Mouse (Mus musculus) B cell, adult 2 months (primary cell): ENCODE measurements at regions not wholly inside any gene's neighbourhood (a gene's known extent, or its start where the extent isn't known, plus 50 kb on each side); places are given as distances from the start of the nearest gene placed in this dataset.

Experiments used
- DNase-seq, 2 experiments: peaks; one replicate each; pipeline ENCODE4 v3.0.0; 2022

GRCm38 (mm10) chr13:42522553-42522952, 157.9 kb upstream of the Phactr1 start:
- DNase-seq: no peak

DNA sequence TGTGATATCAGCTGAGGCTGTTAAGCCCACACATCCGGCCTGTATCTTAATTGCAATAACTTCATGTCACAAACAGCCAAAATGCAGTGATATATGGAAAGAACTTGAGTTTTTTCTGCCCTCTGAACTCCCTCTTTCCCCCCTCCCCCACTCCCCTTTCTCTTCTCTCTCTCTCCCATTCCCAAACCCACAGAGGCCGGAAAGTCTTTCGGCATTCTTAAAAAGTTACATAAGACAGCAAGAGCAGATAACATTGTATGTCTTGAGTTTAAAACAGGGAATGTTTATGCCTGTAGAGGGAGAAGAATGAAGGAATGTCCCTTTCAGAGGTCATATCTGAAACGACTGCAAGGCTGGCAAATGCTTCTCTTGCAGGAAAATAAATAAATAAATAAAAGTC, 154.3 kb upstream of the Phactr1 start:
- DNase-seq: no peak

DNA sequence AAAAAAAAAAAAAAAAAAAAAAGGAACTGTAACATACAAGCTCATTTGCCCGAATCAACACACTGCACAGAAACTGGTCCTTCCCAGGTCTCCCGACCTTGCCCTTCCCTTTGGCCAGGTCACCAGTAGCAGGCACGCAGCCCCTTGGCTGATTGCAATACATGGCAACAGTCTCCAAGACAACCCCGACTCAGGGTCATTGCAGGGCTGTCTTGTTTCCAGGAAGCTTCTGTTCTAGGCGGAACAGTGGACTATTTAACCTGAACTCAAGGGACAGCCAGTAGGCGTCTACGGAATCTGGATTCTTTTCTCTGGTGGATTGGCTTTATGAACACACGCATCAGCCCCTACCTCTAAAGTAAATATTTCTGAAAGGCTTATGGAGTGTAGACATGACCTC, 153.5 kb upstream of the Phactr1 start:
- DNase-seq: no peak

DNA sequence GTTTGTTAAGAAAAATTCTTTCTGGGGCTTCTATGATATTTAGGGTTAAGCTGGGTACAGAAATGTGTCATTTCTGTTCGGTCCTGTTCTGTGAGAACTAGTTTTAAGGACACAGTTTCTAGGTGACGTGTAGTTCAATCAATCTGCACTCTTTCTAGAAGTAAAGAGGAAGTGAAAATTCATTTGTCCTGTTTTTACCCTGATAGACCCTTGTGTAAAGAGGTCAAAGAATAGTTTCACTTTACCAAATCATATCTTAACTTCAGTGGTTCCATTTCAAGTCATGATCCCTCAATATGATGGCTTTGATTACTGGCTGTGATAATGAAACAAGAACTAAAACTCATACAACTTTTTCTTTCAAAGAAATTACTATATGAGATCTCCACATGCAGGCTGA, 152.3 kb upstream of the Phactr1 start:
- no peak for DNase-seq

DNA sequence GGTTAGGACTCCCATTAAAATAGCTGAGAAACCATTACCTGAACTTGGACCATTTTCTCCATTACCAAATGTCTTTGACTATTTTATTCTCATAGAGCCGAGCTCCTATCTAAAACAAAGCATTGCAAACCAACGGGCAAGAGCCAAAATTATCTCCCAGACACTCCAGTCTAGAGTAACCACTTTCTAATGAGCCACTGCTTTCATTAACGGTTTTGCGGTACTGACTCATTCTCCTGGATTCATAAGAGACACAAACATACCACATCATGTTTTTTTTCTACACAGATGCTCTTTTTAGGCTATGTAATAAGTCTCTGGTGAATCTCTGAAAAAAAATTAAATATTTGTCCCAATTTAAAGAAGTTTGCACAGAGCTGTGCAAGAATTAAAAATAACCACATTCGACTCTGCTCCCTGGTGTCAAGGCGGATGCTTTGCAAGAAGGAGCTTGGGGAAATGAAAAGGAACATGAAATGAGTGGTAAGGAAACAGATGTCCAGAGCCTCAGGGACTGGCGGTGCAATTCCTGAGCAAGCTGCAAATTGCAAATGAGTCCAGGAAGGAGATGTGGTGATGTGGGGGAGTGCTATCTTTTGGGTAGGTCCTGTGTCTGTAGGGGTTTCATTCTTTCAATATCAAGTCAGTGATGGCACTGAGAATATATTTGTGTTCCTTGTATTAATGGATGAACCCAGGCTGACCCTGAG, 143.8 kb upstream of the Phactr1 start:
- DNase-seq: no peak

DNA sequence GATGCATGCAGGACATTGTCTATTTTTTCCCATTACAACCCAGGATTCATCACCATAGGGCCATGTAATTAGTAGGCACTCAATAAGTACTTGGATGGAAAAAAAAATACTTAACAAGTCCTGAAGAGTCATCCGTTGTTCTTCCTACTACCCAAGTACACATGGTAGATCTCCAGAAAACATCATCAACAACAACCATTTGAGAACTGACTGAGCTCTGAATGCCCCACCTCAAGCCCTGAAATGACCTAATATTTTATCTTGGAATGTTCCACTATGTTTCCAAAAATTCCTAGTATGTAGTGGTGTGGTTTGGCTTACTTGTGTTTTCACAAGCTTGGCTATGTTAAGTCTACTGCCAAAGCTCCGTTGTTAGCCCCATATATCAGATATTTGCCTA, 142.4 kb upstream of the Phactr1 start:
- DNase-seq: no peak

DNA sequence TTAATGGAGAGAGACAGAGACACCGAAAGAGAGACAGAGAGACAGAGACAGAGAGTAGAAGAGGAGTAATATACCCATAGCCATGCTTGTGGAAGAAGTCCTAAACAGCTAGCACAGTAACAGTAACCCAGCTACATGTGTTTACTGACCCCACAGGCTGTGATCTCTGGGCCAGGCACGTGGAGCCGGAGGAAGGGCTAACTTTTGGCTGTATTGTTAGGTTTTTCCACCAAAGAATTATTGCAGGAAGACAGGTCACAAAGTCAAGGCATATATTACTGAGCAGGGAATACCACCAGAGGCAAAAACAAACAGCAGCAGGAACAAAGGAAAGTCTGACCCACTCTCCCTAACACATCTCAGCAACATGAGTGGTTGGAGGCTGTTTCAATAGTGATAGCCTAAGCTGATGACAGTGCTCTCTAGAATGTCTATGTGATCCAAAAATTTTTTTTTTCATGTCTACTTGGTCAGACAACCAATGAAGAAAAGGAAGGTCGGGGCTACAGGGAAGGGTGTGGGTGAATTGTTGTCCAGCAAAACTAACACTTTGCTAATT, 135.8 kb upstream of the Phactr1 start:
- DNase-seq: no peak

DNA sequence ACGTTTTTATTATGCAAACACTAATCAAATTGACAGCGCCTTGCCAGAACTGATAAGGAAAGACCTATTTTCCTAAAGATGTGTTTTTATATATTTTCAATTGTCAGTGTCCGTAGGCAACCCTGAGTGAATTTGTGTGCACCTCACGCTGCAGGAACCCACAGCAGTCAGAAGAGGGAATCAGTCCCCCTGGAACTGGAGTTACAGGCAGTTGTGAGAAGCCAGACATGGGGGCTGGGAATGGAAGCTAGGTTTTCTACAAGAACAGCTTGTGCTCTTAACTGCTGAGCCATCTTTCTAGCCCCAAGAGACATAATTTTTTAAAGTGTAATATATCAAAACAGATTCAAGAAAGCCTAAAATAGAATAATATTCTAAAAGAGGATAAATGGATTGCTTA, 134.0 kb upstream of the Phactr1 start:
- no peak for DNase-seq

DNA sequence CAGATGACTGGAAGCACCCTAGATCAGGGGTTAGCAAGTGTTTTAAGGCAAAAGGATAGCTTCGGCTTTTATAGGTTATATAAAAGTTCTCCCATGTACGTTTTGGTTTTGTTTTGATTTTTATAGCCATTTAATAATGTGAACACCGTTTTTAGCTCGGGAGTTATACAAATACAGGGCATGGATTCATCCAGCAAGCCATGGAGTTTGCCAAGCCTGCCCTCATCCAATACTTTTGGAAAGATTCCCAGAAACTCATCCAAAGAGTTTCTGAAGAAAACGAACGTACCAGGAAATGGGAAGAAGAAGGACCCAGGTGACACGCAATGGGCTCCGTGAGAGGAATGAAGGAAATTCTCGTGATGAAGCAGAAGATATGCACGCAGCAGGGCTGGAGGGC, 133.6 kb upstream of the Phactr1 start:
- DNase-seq: no peak

DNA sequence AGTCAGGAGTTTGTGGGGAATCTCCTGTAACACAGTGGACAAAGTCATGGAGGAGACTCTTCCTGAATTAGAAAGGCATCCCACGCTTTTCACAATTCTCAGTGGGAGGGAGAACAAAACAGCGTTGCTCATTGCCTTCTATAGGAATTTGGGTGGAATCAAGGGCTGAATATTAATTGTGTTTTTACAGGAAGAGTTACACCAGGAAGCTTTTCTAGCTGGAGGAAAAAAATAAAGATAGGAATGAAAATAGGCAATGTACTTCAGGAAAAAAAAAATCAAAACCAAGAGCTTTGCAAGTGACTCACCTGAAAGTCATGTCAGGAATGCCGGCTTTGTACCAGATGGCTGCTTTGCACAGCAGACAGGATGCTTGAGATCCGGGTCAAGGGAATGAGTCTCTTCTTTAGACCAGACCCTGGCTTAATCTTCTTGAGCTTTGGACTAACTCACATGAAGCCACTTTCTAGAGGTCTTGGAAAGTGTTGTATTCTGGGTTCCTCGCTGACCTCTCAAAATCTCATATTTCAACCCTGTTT, 131.3 kb upstream of the Phactr1 start:
- DNase-seq: no peak

DNA sequence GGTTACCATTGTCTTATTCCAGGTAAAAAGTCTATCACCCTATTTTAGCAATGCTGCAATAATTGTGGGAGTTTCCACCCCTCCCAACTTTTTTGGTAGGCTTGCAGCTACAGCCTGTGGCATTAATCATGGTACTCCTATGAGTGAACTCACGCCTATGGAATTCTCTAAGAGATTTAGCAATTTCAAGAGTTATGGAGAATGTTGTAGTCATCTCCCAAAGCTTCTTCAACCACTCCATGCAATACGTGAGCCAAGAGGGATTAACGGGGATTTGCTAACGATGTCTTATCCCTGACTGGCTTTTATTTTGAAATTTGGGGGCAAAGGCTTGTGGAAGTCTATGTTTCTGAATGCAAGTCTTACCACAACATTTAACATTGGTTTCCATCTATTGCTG, 125.5 kb upstream of the Phactr1 start:
- DNase-seq: no peak

DNA sequence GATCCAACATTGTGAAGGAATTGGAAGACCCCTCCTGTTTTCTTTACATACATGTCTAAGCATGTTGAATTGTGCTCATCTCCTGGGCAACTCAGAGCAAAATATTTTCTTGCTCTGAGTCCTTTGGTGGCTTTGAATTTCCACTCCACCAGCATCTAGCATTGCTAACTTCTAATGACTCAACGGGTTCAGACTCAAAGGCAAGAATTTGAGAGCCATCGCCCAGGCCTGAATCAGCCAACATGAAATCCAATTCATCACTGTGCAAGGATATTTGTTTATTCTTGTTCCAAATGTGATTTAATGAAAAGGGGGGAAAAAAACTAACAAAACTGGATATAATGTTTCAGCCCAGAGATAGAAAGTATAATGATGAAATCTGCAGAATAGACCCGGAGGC, 121.9 kb upstream of the Phactr1 start:
- DNase-seq: no peak

DNA sequence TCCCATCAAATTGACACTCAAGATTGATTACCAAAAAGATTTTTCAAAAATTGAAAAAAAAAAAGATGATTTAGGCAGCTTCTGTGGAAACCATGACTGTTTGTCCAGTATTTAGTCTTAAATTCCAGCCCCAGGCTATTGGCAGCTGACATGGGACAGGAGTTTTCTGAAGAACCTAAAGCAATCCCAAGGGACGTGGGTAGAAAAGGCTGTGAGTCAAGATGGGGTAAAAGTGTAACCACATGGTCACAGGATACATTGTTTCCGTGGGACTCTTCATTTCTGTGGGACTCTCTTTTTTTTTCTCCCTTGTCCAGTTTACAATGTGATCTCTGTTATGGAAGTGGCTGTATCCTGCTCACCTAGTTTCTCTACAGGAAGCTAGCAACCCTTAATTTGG, 119.0 kb upstream of the Phactr1 start:
- no peak for DNase-seq

GRCm38 (mm10) chr13:42565291-42566058, 114.9 kb upstream of the Phactr1 start:
- DNase-seq: no peak

GRCm38 (mm10) chr13:42570600-42571348, 109.6 kb upstream of the Phactr1 start:
- DNase-seq: no peak

DNA sequence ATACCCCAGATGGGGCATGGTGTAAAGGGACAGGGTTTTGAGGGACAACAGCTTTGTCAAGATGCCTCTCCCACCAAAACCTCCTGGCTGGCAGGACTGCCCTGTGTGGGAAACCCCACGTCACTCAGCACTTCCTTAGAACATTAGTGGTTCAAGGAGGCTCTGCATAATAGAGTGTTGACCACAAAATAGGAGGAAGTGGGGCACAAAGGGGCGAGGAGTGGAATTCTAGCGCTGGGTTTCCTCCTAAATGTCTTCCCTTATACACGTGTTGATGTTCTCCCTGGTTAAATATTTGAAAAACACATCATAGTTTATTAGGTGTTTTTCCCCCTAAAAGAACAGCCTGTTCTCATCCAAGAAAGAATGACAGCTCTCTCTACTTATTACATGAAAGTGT, 106.2 kb upstream of the Phactr1 start:
- no peak for DNase-seq

GRCm38 (mm10) chr13:42575725-42576426, 104.5 kb upstream of the Phactr1 start:
- DNase-seq: peak; percentile 52 to 56

DNA sequence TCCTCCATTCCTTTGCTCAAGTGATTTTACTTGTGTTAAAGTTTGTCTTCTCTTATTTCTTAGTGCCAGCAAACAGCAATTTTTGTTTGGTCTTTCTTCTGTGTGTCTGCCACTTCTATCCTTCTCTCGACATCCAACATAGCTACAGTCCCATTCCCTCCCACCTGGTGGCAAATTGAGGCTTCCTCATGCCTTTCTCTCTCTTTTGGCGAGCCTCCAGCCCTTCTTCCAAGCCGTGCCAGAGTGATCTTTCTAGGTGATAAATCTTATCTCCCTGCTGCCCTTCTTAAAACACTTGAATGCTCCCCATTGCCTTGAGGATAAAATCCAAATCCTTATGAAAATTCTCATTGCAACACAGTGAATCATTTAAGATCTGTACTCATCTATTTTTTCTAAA, 101.0 kb upstream of the Phactr1 start:
- DNase-seq: no peak

GRCm38 (mm10) chr13:42589136-42589535, 91.3 kb upstream of the Phactr1 start:
- DNase-seq: peak in 1 of 2 experiments; percentile 3

DNA sequence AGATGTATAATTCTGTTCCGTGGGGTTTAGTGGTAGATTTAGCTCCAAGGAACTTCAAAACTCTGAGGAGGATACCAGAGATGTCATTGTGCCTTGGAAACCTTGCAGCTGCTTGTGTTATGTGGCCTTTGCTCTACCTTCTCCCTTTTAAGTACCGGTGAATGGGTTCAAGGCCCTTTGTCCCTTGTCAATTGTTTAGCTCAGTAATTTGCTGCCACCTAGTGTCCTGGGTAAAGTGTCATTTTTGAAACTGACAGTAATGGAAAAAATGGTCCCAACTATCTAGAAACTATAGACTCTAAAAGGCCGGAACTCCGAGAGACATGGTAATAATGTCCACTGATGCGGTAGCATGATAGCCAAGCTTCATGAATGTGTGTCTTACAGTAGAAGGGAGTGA, 90.8 kb upstream of the Phactr1 start:
- DNase-seq: no peak

DNA sequence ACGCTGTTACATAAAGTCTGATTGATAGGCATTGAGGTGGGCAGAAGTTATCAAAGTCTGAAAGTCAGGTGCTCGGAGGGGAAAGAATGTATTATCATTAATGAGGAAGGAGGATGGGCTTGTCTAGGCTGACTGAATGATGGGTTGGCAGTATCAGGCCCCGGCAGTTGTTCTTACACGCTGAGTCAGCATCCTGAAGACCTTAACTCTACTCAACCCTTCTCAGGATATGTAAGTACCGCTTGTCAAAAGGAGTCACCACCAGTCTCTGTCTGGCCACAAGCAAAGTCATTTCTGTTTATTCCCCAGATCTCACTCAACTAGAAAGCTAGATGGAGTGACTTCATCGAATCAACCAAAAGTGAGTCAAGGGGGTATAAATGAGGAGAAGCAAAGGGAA, 90.0 kb upstream of the Phactr1 start:
- DNase-seq: no peak

- DNase-seq: no peak
These were observed 87.5 kb upstream of the Phactr1 start for GRCm38 (mm10) chr13:42592945-42593344.
